Mouse (Mus musculus): Measurements from ENCODE around the gene Adh7.

GRCm38 (mm10) chr3:138260721-138261669, 43.4 kb downstream of the Adh7 start, which contains the start of gene Adh1:
- TF ChIP-seq MYOD1 (IDR thresholded peaks at IDR 0.05; ENCODE audit: control insufficient read depth in 1 of 3, insufficient read length in 2 of 3, low read depth in 2 of 3) = no peak
- TF ChIP-seq POLR2A (IDR thresholded peaks at IDR 0.05; ENCODE audit: insufficient read length, low read depth) = no peak
- TF ChIP-seq USF1 (IDR thresholded peaks at IDR 0.05; ENCODE audit: low read depth) = no peak
- no peak for TF ChIP-seq MYOG (IDR thresholded peaks at IDR 0.05; ENCODE audit: control insufficient read depth in 1 of 3, insufficient read depth in 1 of 3, insufficient read length in 2 of 3, low read depth in 2 of 3)
- no peak for TF ChIP-seq TCF12 (IDR thresholded peaks at IDR 0.05; ENCODE audit: insufficient read depth, poor library complexity, severe bottlenecking)
- TF ChIP-seq TCF3 (IDR thresholded peaks at IDR 0.05; ENCODE audit: insufficient read length, low read depth) = no peak
- TF ChIP-seq CEBPB (IDR thresholded peaks at IDR 0.05; ENCODE audit: insufficient read depth, poor library complexity, severe bottlenecking) = no peak
- no peak for TF ChIP-seq MAX (IDR thresholded peaks at IDR 0.05; ENCODE audit: low read depth)
- TF ChIP-seq POLR2AphosphoS2 (IDR thresholded peaks at IDR 0.05; ENCODE audit: insufficient read length, low read depth) = no peak
